Mouse (Mus musculus): ENCODE data around the gene Rnase10. TPM values are rescaled to one million over a fixed set of nuclear protein-coding genes. Genes with fewer than 3 reads are reported as not detected.

Rnase10 gene
- polyA plus RNA-seq, 1 experiment from 2014 or later = not detected

GRCm38 (mm10) chr14:51017256-51017655 lies 9.7 kb downstream of the Rnase10 start:
- no peaks in the 10 kb centered on the region for H3K36me3 ChIP-seq
- no peaks in the 10 kb centered on the region for H3K27me3 ChIP-seq
- ATAC-seq (ENCODE audit: low read depth) = no peak
- 83% methylated on average over 3 of the region's 3 CpGs for WGBS
- H3K4me2 ChIP-seq = no peak overlapping the region
- H3K4me3 ChIP-seq = no peak overlapping the region
- no peak overlapping the region for H3K9ac ChIP-seq
- no peaks in the 10 kb centered on the region for H3K4me1 ChIP-seq (replicated peaks)
- no peaks in the 10 kb centered on the region for H3K9me3 ChIP-seq
- no peak overlapping the region for H3K27ac ChIP-seq (replicated peaks)

- no peak overlapping the region for H3K4me2 ChIP-seq
- no peaks in the 10 kb centered on the region for H3K36me3 ChIP-seq
- H3K4me1 ChIP-seq (replicated peaks) = no peaks in the 10 kb centered on the region
- H3K4me3 ChIP-seq = no peak overlapping the region
- no peak overlapping the region for H3K9ac ChIP-seq
- no peaks in the 10 kb centered on the region for H3K27me3 ChIP-seq
- H3K27ac ChIP-seq (replicated peaks) = no peak overlapping the region
- no peaks in the 10 kb centered on the region for H3K9me3 ChIP-seq
- no peak for ATAC-seq (ENCODE audit: low read depth)
- WGBS = 85% methylated on average over 4 of the region's 4 CpGs
These were observed 15.9 kb downstream of the Rnase10 start for GRCm38 (mm10) chr14:51023457-51023856.

- Histone ChIP-seq H3K9me3 (no peaks in the 10 kb centered on the region), H3K9ac (no peak overlapping the region), H3K36me3 (no peaks in the 10 kb centered on the region), H3K4me1 (replicated peaks) (no peaks in the 10 kb centered on the region), H3K4me3 (no peak overlapping the region), H3K4me2 (no peak overlapping the region), H3K27me3 (no peaks in the 10 kb centered on the region), H3K27ac (replicated peaks) (no peak overlapping the region)
- WGBS = 82% methylated on average over 1 of the region's 1 CpGs
- ATAC-seq (ENCODE audit: low read depth) = no peak
These were observed 17.3 kb downstream of the Rnase10 start for GRCm38 (mm10) chr14:51024820-51025219.

- no peaks in the 10 kb centered on the region for H3K27me3 ChIP-seq
- no peak overlapping the region for H3K4me3 ChIP-seq
- peak; percentile 40 for ATAC-seq (ENCODE audit: low read depth)
- no peak overlapping the region for H3K9ac ChIP-seq
- no peaks in the 10 kb centered on the region for H3K9me3 ChIP-seq
- no peaks in the 10 kb centered on the region for H3K4me1 ChIP-seq (replicated peaks)
- H3K4me2 ChIP-seq = no peak overlapping the region
- no peak overlapping the region for H3K27ac ChIP-seq (replicated peaks)
- no peaks in the 10 kb centered on the region for H3K36me3 ChIP-seq
- 42% methylated on average over 5 of the region's 5 CpGs for WGBS
These were observed 19.0 kb downstream of the Rnase10 start for GRCm38 (mm10) chr14:51026391-51027133.

GRCm38 (mm10) chr14:51027387-51028155 lies 20.0 kb downstream of the Rnase10 start:
- Histone ChIP-seq H3K27ac (replicated peaks) (no peak overlapping the region), H3K27me3 (no peaks in the 10 kb centered on the region), H3K9ac (no peak overlapping the region), H3K4me1 (replicated peaks) (no peaks in the 10 kb centered on the region), H3K4me3 (no peak overlapping the region), H3K36me3 (no peaks in the 10 kb centered on the region), H3K9me3 (no peaks in the 10 kb centered on the region), H3K4me2 (no peak overlapping the region)
- 65% methylated on average over 3 of the region's 3 CpGs for WGBS
- no peak for ATAC-seq (ENCODE audit: low read depth)

- H3K27me3 ChIP-seq = no peaks in the 10 kb centered on the region
- H3K4me2 ChIP-seq = no peak overlapping the region
- 40% methylated on average over 1 of the region's 1 CpGs for WGBS
- H3K4me1 ChIP-seq (replicated peaks) = no peaks in the 10 kb centered on the region
- no peaks in the 10 kb centered on the region for H3K36me3 ChIP-seq
- H3K4me3 ChIP-seq = no peak overlapping the region
- no peak overlapping the region for H3K27ac ChIP-seq (replicated peaks)
- no peak for ATAC-seq (ENCODE audit: low read depth)
- H3K9me3 ChIP-seq = no peaks in the 10 kb centered on the region
- H3K9ac ChIP-seq = no peak overlapping the region
These were observed 27.7 kb downstream of the Rnase10 start for GRCm38 (mm10) chr14:51035206-51035605.

- Histone ChIP-seq H3K4me3 (no peak overlapping the region), H3K4me1 (replicated peaks) (no peaks in the 10 kb centered on the region), H3K36me3 (no peaks in the 10 kb centered on the region), H3K27me3 (no peaks in the 10 kb centered on the region), H3K27ac (replicated peaks) (no peak overlapping the region), H3K9me3 (no peaks in the 10 kb centered on the region), H3K4me2 (no peak overlapping the region), H3K9ac (no peak overlapping the region)
- ATAC-seq (ENCODE audit: low read depth) = no peak
- 84% methylated on average over 4 of the region's 4 CpGs for WGBS
These were observed 28.7 kb downstream of the Rnase10 start for GRCm38 (mm10) chr14:51036214-51036613.

GRCm38 (mm10) chr14:51041769-51042168 lies 34.2 kb downstream of the Rnase10 start, which contains the start of gene Rnase9:
TSS of gene Rnase9 (minus strand) at chr14:51041869.
- H3K9ac ChIP-seq = no peak within 1 kb of the TSS
- H3K9me3 ChIP-seq = no peaks in the 10 kb centered on the region
- H3K27ac ChIP-seq (replicated peaks) = no peak within 1 kb of the TSS
- no peaks in the 10 kb centered on the region for H3K27me3 ChIP-seq
- no peak within 1 kb of the TSS for H3K4me3 ChIP-seq
- H3K36me3 ChIP-seq = no peaks in the 10 kb centered on the region
- no peak within 1 kb of the TSS for H3K4me2 ChIP-seq
- 70% methylated on average over 6 of the region's 6 CpGs for WGBS
- H3K4me1 ChIP-seq (replicated peaks) = no peaks in the 10 kb centered on the region
- no peak for ATAC-seq (ENCODE audit: low read depth)

- Histone ChIP-seq H3K4me2 (no peak overlapping the region), H3K36me3 (no peaks in the 10 kb centered on the region), H3K27me3 (no peaks in the 10 kb centered on the region), H3K4me3 (no peak overlapping the region), H3K27ac (replicated peaks) (no peak overlapping the region), H3K9ac (no peak overlapping the region), H3K9me3 (no peaks in the 10 kb centered on the region), H3K4me1 (replicated peaks) (no peaks in the 10 kb centered on the region)
- 72% methylated on average over 5 of the region's 5 CpGs for WGBS
- no peak for ATAC-seq (ENCODE audit: low read depth)
These were observed 40.3 kb downstream of the Rnase10 start for GRCm38 (mm10) chr14:51047846-51048245.

GRCm38 (mm10) chr14:51050063-51050462 lies 42.5 kb downstream of the Rnase10 start, which contains the start of gene Rnase11:
TSS of gene Rnase11 (minus strand) at chr14:51050163.
- H3K27ac ChIP-seq (replicated peaks) = no peak within 1 kb of the TSS
- no peak within 1 kb of the TSS for H3K4me2 ChIP-seq
- H3K27me3 ChIP-seq = no peaks in the 10 kb centered on the region
- H3K9ac ChIP-seq = no peak within 1 kb of the TSS
- no peaks in the 10 kb centered on the region for H3K9me3 ChIP-seq
- H3K36me3 ChIP-seq = no peaks in the 10 kb centered on the region
- WGBS = 89% methylated on average over 2 of the region's 2 CpGs
- H3K4me1 ChIP-seq (replicated peaks) = peaks cover 12% of the 10 kb centered on the region; the same call in 1 of the 2 replicates
- H3K4me3 ChIP-seq = no peak within 1 kb of the TSS
- ATAC-seq (ENCODE audit: low read depth) = no peak

GRCm38 (mm10) chr14:51051941-51052340 lies 44.4 kb downstream of the Rnase10 start:
- Histone ChIP-seq H3K4me2 (no peak overlapping the region), H3K4me1 (replicated peaks) (peaks cover 12% of the 10 kb centered on the region; the same call in 1 of the 2 replicates), H3K27ac (replicated peaks) (no peak overlapping the region), H3K9me3 (no peaks in the 10 kb centered on the region), H3K27me3 (no peaks in the 10 kb centered on the region), H3K9ac (no peak overlapping the region), H3K36me3 (no peaks in the 10 kb centered on the region), H3K4me3 (no peak overlapping the region)
- no peak for ATAC-seq (ENCODE audit: low read depth)
- WGBS = 67% methylated on average over 5 of the region's 5 CpGs

- 60% methylated on average over 5 of the region's 5 CpGs for WGBS
- H3K36me3 ChIP-seq = no peaks in the 10 kb centered on the region
- H3K4me1 ChIP-seq (replicated peaks) = peaks cover 12% of the 10 kb centered on the region; the same call in 1 of the 2 replicates
- no peak overlapping the region for H3K4me3 ChIP-seq
- no peak overlapping the region for H3K4me2 ChIP-seq
- no peak overlapping the region for H3K9ac ChIP-seq
- no peak overlapping the region for H3K27ac ChIP-seq (replicated peaks)
- H3K27me3 ChIP-seq = no peaks in the 10 kb centered on the region
- H3K9me3 ChIP-seq = no peaks in the 10 kb centered on the region
- ATAC-seq (ENCODE audit: low read depth) = no peak
These were observed 45.6 kb downstream of the Rnase10 start for GRCm38 (mm10) chr14:51053176-51053575.

All from neural tube, embryonic 13.5 days (tissue).